Mouse (Mus musculus) mesoderm, embryonic 11.5 days (tissue): ENCODE measurements around the gene Tmtc2.
A peak's percentile ranks its signal among the peaks of the same experiment; 100 is the strongest.

Experiments used
- DNase-seq: peaks from one replicate; pipeline ENCODE4 v3.0.0-alpha.2; 2012; ENCODE audit warnings: low read depth, low spot score

Gene Tmtc2

DNA sequence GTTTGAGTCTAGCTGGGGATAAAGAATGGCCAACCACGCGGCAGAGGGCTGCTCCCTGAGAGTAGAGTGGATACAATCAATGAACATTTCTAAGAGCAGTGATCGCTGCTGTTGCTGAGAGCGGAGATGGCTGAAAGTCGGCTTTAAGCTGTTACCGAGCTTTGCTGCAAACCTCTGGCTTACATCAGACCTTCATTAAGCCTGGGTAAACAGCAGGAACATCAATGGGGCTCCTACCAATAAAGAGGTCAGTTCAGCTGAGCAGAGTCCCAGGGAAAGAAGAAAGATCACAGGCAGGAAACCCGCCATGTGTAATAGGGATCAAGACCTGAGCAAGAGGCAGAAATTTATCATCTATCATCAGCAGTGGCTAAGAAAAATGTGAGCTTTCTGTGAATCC is 72.5 kb downstream of the Tmtc2 start:
- DNase-seq, result no peak

DNA sequence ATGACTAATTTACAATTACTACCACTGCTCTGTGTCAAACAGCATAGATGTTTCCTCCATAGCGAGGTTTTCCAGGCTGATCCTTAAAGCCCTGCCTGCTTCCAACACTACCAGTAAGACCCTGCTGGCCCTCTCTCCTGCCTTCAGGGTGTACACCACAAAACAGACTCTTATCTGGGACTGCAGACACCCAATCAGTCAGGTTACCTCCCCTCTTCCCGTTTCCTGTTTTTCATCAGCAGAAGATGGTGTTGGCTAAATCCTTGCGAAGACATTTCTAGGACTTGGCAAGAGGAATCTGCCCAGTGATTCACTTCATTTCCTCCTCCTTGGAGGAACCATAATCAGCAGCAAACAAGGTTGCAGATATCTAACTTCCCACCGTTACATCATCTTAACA is 73.8 kb downstream of the Tmtc2 start:
- DNase-seq, result no peak

DNA sequence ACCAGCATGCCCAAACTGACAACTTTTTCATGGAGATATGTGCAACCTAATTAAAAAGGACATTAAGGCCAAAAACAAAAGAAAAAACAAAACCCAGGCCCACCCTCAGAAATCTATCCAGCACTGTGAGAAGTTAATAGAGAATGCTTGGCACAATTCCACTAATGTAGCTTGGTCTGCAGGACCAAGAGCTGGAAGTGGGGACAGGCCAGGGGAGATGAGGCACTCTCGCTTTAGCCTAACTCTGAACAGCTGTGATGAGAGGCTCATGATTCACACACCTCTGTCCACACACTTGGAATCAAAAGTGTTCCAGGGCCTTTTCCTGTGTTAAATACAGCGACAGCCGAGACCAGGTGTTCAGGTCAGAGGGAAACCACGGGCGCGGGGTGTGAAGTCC is 79.0 kb downstream of the Tmtc2 start:
- no peak for DNase-seq

- DNase-seq, result no peak
Observed at GRCm38 (mm10) chr10:105492485-105492884, 81.8 kb downstream of the Tmtc2 start.

- no peak for DNase-seq
Observed at GRCm38 (mm10) chr10:105490748-105491147, 83.5 kb downstream of the Tmtc2 start.

- DNase-seq, result no peak
Observed at GRCm38 (mm10) chr10:105489970-105490735, 84.1 kb downstream of the Tmtc2 start.

DNA sequence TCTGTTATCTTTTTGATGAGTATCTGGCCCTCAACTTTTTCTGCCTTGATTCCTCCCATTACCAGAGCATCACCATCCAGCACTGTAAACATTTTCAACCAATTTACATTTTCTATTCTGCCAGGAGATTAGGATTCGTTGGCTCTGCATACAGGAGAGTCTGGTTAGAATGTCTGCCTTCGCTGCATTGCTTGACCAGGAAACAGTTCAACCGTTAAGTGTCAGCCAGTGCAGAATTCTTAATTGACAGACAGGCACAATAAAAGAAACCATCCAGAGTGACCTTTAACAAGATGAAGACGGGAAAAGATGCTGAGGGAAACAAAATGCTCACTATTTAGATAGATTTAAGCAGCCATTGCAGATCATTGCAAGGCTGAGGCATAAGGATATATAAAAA is 87.3 kb downstream of the Tmtc2 start:
- DNase-seq, result no peak

DNA sequence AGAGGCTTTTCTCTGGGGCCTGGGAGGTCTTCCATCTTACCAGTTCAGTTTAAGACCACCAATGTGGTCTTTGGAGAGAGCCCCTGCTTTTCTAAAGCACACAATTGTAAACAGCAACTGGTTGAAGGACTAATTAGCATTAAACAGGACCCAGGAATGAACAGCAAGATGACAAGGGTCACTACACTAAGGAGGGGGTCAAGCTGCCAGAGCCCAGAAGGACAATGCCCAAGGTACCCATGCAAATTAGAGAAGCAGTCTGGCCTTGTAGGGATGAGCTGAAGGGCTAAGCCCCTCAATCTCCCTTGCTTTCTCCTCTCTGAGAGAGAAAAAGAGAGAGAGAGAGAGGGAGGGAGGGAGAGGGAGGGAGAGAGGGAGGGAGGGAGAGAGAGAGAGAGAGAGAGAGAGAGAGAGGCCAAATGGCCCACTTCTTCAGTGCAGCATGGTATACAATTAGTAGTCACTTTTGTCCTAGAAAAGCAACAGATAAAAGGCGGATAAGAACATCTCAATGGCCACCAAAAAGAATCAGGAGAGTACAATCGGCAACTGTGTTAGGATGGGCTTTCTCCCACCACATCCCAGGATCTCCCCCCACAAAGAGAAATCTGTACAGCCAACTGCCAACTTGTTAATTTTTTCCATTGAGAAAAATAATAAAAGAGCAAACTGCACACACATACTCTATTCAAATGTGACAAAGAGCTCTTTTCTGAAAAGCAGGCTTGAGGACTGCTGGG is 89.7 kb downstream of the Tmtc2 start:
- peak; percentile 48 for DNase-seq

DNA sequence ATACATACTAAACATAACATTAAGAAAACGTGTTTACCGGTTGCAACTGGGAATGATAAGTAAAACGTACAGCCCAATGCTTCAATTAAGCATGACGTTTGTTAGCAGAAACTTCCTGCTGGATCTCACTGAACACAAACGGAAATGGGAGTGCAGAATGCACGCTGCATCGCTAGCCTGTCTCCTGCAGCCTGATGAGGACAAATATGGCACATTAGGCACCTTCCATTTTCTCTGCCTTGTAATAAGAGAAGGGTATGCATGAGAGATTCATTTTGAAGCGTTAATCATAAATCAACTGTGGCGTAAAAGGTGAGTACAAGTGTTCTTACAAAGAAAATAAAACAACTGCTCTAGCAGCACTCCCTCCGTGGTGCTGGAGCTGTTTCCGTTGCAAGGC is 94.5 kb downstream of the Tmtc2 start:
- no peak for DNase-seq

DNA sequence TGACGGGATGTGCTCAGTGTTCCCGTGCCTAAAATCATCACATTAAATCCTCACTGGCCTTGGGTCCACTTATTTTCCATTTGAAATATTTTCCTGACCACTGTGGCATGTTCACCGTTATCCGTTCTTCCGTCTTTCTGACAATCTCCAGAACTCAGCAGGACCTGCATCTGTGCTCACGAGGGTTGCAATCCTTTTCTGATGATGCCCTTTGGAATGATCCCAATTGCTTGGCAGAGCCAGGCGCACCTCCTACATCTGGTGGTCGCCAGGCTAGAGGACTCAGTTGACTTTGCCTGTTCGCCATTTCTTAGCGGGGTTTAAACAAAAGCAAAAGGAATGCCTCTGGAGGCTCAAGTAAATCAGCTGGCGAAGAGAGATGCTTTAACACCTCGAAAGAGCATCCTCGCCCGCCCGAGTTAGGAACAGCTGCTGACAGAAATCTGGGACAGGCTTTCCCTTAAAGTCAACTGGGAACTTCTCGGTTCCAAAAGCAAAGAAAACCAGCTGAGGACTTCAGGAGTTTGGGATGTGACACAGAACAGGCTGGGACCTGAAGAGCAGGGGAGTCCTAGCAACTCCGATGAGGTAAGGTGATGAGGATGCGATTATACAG is 96.5 kb downstream of the Tmtc2 start:
- no peak for DNase-seq

DNA sequence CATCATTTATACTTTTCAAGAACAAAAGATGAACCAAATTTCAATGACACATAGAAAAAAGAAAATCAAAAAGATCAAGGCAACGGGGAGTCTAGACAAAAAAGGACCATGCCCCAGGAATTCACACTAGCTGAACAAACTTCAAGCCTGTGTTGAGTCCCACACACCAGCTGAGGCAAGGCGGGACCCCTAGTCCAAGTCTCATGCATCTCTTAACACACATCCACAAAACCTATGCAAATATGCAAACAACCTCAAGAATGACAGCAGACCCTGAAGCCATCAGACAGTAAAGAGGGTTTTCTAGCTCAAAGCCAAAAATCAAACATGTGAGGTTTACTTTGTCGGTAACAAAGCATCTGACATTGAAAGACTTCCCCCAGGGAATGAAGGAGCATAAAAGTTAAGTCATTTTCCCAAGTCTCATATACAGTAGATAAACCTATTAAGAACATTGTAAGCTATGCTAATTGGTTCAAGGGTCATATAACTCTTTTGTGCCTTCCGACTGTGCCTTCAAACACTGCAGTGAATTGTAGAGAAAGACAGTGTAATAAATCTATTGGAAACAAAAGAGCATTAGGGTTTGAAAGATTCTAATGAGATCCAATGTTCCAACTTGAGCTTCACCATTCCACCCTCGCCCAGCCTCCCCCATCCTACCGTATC is 100.0 kb downstream of the Tmtc2 start:
- no peak for DNase-seq

- DNase-seq, result no peak
Observed at GRCm38 (mm10) chr10:105464378-105464777, 109.9 kb downstream of the Tmtc2 start.

GRCm38 (mm10) chr10:105453441-105453840 is 120.8 kb downstream of the Tmtc2 start:
- DNase-seq, result no peak

DNA sequence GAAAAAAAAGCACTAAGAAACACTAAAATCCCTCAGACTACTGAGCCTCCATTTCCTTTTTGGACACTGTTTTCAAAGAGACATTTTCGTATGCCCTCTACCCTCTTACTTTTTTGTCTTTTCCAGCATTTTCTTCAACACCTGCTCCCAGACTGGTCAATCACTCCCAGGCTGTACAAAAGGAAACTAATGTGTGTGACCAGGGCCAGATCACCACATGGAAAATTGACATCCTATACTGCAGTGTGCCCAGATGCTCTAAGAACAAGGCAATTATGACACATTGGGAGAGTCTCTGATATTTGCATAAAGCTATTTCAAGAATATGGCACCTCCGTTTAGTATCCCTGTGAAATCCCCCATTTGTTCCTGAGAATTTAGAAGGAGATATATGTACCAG is 127.1 kb downstream of the Tmtc2 start:
- DNase-seq, result no peak

DNA sequence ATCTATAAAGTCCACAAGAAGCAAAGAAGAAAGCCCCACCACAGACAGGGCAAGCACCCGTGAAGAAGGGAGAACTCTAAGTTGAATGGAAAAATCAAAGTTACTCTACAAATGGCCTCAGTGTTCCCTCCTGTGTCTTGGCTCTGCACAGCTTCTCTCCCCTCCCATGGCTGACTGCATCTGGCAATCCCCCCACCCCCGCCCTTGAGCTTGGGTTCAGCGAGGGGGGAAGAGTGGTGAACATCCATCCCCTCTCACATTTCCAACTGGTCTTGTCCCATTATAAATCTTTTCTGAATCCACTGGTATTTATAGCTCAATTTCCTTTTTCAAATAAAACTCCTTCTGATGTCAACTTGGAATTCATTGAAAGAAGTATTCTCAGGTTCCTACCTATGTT is 129.9 kb downstream of the Tmtc2 start:
- no peak for DNase-seq

DNA sequence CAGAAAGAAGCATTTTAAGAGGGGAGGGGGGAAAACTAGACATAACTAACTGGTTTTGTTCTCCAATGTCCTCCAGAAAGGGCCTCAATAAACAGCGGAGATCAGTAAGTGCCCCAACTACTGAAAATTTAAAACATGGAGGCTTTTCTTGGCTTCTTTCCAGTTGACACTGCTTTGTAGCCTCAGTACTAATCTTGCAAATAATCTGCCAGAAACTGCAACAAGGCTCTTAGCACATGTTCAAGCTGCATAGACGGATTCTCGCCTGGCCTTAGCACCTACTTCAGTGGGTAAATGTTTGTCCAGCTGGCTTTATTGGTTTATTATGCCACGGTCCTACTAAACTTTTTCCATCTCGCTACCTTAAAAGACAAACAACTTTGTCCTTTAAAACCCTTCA is 139.4 kb downstream of the Tmtc2 start:
- DNase-seq, result no peak

- peak; percentile 30 for DNase-seq
Observed at GRCm38 (mm10) chr10:105430885-105431284, 143.4 kb downstream of the Tmtc2 start.

DNA sequence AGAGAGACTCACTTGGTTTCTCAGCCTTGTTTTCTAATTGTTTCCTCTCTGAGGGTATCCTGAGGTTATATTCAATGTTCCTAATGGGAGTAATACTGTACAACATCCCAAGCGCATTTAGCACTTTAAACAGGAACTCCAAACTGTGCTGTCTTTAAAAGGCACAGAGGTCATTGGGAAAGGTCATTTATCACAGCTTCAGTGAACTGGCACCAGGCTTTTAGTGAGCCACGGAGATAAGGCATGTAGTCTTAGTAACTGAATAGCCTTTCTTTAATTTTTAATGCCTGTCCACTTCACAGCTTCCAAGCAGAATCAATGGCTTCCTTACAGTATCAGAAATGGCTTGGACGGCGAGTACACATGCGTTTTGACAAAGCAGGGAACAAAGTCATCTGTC is 144.0 kb downstream of the Tmtc2 start:
- peak; percentile 42 for DNase-seq

- no peak for DNase-seq
Observed at GRCm38 (mm10) chr10:105428080-105428479, 146.2 kb downstream of the Tmtc2 start.

DNA sequence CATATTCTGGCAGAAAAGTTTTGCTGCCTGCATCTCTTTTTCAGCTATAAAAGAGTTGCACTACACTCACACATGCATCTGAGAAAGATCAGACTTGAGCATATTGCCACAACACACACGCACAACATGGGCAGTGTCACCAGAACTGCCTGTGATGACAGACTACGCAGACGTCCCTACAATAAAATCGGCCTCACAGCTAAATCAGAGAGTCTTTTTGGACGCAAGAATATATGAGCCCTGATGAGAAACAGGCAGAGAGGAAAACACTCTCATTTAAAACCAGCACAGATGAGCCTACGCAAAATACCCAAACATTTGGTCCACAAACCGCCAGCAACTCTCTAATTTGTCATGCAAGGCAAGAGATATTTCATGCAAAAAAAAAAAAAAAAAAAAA is 146.6 kb downstream of the Tmtc2 start:
- DNase-seq, result no peak

- DNase-seq, result no peak
Observed at GRCm38 (mm10) chr10:105425052-105425451, 149.2 kb downstream of the Tmtc2 start.

GRCm38 (mm10) chr10:105423187-105423586 is 151.1 kb downstream of the Tmtc2 start:
- DNase-seq, result no peak
